Mouse (Mus musculus) E14TG2a.4 (cell line): ENCODE results near the gene Tgif2.

ENCODE experiments used
- CTCF ChIP-seq: conservative IDR thresholded peaks from 2 replicates; pipeline ENCODE4 v1.5.1; 2014; ENCODE audit warnings: low read length
- NANOG ChIP-seq: IDR thresholded peaks from 2 replicates; pipeline ENCODE4 v1.6.1; 2014; ENCODE audit warnings: borderline replicate concordance, low read length, mixed read lengths
- POU5F1 ChIP-seq: IDR thresholded peaks from 2 replicates; pipeline ENCODE4 v1.6.1; 2014; ENCODE audit warnings: low read length, borderline replicate concordance

- TF ChIP-seq CTCF (no peak), NANOG (no peak), POU5F1 (no peak)
Measured at GRCm38 (mm10) chr2:156804589-156804988, 35.2 kb upstream of the Tgif2 start.
